Mouse (Mus musculus): ENCODE data around the gene Kcnj14. TPM values are rescaled to one million over a fixed set of nuclear protein-coding genes. Genes with fewer than 3 reads are reported as not detected.

Gene Kcnj14
- under 1 TPM; 0.55 to 0.70 TPM for total RNA-seq (2021)

- intact Hi-C loops (cut with DNase I), result no loop called here
- no peak for DNase-seq (ENCODE audit: low spot score)
Measured at GRCm38 (mm10) chr7:45824598-45824997, at the start of gene Kcnj14. Gene Kcnj14 (minus strand): TSS chr7:45824782.

- intact Hi-C loops (cut with DNase I), result loop anchor here (1.0 to 5.0 kb wide), 3 partner anchors 51 to 139 kb away; partner anchors contain the start of gene Ccdc114
- peak; percentile 46 for DNase-seq (ENCODE audit: low spot score)
Measured at GRCm38 (mm10) chr7:45873061-45873947, 48.7 kb upstream of the Kcnj14 start.

GRCm38 (mm10) chr7:45872624-45873023 is 48.0 kb upstream of the Kcnj14 start, which contains the start of gene Kdelr1:
Gene Kdelr1 (plus strand): TSS chr7:45872772.
- intact Hi-C loops (cut with DNase I), result loop anchor here (1.0 to 5.0 kb wide), 3 partner anchors 52 to 140 kb away; partner anchors contain the start of gene Ccdc114

DNA sequence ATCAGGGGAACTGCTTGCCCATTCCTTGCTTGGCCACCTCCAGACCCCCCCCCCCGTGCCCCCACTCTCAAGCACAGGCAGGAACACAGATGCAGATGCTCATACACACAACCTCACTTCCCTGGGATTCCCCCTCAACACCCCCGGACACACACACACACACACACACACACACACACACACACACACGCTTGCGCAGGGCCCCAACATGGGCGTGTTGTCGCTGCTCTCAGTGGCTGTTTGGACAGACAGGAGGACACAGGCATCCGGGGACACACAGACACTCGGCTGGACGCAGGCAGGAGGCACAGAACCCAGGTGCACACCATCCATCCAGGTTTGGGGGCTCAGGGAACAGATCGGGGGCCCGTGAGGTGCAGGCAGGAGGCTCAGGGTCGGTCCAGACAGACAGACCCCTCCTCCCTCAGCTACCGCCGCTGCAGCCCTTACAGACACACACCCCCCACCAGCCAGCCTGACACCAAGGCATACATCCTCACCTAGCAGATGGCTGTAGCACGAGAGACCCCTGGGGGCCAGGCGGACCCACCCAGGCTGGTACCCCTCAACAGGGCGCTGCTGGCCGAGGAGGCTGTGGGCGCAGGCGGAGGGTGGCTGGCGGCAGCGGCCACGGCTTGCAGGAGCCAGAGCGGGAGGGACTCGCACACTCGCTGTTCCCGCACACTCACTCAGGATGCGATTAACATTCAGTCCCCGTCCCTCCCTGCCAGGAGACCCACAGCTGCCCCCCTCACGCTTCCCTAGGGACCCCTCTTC is 45.9 kb upstream of the Kcnj14 start:
- intact Hi-C loops (cut with DNase I), result loop anchor here (5.0 kb wide), 1 partner anchor 142 kb away; no protein-coding TSS in a partner anchor
- no peak for DNase-seq (ENCODE audit: low spot score)

More at GRCm38 (mm10) chr7:45872624-45873023, 48.0 kb upstream of the Kcnj14 start, which contains the start of gene Kdelr1:
- DNase-seq (ENCODE audit: low spot score), result peak; percentile 79

DNA sequence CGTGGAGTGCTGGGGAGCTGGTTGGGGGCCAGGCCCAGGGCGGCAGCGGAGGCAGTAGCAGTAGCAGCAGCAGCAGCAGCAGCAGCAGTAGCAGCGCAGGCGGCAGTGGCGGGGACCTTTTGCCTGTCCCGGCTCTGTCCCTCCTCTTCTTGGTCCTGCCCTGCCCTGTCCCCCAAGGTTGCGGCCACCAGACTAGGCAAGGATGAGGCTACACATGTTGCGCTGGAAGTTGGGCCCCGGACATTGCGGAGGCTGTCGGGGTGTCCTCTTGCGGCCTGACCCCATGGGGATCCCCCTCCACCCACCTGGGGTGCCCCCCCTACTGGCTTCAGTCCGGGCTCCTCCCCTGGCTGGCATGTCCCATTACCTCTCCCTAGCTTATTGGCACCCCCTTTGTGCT is 45.2 kb upstream of the Kcnj14 start:
- DNase-seq (ENCODE audit: low spot score), result no peak
- intact Hi-C loops (cut with DNase I), result loop anchor here (5.0 kb wide), 1 partner anchor 143 kb away; no protein-coding TSS in a partner anchor

DNA sequence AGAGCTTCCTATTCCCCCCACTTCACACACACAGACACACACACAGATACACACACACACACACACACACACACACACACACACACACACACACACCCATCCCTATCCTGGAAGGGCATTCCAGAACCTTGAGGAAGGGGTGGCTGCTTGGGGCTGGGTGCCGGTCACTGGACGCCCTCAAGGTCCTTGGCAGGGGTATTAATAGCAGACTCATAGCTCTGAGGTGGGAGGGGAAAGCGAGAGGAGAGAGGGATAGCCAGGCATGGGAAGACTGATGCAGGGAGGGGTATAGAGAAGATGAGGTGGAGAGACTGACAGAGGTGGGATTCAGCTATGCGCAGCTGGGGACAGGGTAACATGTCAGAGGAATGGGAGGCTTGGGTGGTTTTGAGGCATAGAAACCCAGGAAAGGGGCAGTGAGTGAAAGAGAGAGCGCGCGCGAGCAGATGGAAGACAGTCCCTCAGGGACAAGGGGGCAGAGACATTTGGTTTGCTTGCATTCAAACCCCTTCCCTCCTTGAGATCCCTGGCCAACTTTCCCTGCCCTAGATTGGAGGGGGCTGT is 44.6 kb upstream of the Kcnj14 start:
- DNase-seq (ENCODE audit: low spot score), result no peak
- intact Hi-C loops (cut with DNase I), result no loop called here

DNA sequence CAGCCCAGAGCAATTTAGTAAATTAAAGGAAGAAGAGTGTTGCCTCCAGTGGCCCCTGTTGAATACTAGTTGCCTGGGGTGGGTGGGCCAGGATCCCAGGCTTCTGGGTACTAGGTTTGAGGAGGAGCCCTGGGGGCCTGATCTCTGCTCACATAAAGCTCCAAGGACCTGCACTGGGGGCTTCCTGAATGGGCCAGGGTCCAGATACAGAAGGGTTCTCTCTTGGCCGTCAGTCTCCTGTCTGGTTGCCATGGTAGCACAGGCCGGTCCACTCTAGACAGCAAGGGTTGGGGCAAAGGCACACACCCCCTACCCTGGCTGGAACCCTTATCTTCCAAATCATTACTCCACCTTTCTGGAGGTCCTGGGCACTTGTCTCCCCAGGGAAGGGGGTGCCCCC is 43.3 kb upstream of the Kcnj14 start:
- no peak for DNase-seq (ENCODE audit: low spot score)
- intact Hi-C loops (cut with DNase I), result no loop called here

DNA sequence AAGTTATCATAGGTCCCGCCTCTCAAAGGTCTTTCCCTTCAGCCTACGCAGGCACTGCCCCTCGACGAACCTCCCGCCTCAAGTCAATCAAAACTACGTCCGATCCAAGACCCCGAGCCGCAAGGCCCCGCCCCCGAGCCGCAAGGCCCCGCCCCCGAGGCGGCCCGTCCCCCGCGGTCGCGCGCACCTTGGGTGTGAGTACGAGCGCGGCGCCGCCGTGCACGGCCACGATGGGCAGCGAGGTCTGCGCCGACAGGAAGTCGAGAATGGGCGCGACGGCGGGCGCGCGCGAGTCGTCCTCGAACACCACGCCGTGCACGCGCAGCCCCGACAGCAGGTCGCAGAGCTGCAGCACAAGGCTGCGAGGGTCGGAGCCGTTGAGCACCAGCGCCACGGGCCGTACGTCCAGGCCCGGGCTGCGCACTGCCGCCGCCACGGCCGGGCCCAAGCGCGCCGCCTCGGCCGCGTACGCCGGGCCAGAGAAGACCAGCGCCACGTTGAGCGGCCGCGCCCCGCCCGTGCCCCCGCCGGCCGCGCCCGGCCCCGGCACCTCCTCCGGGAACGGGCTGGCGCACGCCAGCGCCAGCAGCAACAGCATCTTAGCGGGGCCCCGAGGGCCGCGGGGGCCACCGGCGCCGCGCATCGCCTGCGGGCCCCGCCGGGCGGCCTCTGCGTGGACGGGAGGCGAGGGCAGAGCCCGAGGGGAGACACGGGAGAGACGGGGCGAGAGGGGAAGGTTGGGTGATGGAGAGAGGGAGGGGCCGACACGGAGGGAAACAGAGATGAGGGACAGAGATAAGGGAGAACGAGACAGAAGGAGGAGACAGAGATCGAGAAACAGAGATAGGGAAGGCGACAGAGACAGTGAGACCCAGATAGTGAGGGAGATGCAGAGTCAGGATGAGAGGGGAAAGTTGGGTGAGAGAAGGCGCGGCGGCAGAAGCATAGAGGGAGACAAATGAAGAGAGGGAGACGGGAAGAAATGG is 41.6 kb upstream of the Kcnj14 start:
- intact Hi-C loops (cut with DNase I), result no loop called here

DNA sequence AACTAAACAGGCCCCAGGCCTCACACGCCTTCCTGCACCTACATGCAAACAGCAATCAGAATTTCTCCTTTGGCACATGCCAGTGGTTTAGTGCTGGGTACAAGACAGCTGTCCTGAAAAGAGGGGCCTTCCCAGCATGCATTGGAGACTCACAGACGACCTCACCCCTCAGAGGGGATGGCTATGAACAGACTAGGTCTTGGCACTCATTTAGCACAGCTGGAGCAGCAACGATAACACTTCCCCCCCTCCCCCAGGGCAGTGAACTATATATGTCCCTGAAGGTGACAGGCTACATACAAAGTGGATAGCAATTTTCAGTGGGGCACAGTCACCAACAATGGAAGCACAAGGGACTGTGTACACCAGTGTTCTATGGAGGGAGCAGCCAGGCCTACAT is 39.9 kb upstream of the Kcnj14 start:
- no peak for DNase-seq (ENCODE audit: low spot score)
- intact Hi-C loops (cut with DNase I), result no loop called here

More for the DNA sequence above, 41.6 kb upstream of the Kcnj14 start:
- peak; percentile 90 for DNase-seq (ENCODE audit: low spot score)

DNA sequence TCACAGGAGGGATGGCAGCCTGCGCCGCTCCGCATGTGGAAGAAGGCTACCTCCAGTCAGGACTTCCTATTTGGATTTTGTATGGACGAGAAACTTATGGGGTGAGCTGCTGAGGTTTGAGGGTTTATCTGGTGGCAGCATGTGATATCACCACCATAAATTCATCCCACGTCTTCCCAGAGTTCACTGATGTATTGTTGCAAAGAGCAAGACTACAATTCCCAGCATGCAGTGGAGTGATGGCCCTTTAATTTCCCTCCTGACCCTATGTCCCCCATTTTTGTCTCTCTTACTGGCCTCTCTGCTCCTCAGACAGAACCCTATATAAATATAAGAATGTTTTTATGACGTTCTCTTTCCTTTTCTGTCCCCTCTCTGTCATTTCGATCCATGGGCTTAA is 38.2 kb upstream of the Kcnj14 start:
- intact Hi-C loops (cut with DNase I), result no loop called here
- DNase-seq (ENCODE audit: low spot score), result no peak

DNA sequence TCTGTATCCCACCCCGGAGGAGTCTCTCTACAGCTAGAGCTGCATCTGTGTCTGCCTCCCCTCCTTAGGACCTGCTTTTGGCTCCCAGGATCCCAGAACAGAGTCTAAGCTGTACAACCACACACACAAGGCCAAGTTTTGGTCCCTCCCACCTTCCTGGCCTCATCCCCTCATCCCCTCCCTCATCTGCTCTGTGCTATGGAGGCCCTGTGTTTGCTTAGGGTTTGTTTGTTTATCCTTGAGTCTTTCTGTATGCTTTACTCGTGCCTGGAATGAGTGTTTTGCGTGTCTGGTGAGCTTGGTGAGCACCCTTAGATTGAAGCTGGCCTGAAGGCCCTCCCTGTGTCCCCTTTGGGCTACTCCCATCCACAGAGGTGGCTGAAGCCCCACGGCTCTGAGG is 34.4 kb upstream of the Kcnj14 start:
- no peak for DNase-seq (ENCODE audit: low spot score)
- intact Hi-C loops (cut with DNase I), result no loop called here

DNA sequence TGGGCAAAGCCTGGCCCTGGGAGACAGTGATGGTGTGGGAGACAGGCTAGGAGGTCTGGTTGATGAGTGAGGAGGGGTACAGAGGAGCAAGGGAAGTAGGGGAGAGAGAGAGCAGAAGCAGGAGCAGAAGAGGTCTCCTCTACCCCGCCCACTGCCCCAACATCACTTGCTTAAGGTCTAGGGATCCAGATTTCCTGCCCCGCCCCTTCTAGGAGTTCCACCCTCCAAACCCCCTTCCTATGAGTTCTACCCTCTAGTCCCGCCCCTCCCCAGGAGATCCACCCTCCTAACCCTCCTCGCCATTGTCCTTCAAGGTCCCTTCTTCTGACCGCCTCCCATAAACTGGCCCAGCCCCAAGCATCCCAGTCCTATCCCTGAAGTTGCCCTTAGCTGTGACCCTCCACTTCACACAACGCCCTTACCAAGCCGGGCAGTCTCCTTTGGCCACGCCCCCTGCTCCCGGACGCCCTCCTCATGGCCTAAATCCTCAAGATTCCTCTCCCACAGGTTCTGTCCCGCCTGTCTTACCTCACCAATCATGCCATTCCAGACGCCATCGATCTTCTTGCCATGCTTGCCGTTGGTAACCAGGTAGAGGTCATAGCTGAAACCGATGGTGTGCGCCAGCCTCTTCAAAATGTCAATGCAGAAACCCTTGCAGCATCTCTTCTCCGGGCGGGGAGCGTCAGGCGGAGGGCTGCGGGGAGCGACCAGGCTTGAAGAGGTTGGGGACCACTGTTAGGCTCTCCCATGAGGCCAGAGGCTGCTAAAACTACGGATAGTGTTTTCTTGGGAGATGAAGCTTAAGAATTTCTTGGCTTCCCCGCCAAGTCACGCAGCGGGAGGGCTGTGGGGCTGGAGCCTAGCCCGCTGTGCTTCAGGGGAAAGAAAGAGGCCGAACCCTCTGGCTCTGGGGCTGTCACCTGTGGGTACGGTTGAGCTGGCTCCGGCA is 32.6 kb upstream of the Kcnj14 start:
- no peak for DNase-seq (ENCODE audit: low spot score)
- intact Hi-C loops (cut with DNase I), result no loop called here

DNA sequence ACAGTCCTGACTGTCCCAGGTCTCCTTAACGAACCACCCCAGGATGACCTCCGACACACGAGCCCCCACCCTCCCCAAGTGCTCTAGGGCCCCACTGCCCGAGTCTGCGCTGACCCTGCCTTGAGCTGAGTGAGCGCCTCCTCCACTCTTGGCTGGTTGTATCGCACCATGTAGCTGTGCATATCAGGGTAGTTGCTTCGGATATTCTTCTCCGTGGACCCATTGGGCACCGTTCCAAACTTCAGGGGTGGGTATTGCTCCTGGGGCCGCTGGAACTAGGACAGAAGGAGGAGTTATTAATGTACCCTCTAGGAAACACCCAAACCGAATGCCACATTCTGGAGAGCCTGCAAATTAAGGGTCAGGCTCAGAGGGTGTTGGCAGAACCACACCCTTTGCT is 28.5 kb upstream of the Kcnj14 start:
- DNase-seq (ENCODE audit: low spot score), result no peak
- intact Hi-C loops (cut with DNase I), result no loop called here

DNA sequence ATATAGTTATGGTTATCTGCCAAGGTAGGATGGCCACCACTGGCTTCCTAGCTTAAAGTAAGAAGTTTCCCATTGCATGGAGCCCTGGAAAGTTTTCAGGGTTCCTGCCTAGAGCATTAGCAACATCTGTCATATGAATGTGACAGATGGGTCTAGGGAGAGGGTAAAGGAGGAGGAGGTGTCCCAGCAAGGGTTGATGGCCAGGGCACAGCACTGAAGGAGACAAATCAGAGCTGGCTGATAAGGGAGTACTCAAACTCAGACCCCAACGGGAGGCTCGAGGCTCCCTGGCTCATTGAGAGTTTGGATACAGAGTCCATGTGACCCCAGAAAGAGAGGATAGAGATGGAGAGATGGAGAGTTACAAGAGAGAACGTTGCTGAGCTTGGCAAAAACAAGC is 26.1 kb upstream of the Kcnj14 start:
- DNase-seq (ENCODE audit: low spot score), result no peak
- intact Hi-C loops (cut with DNase I), result no loop called here

GRCm38 (mm10) chr7:45848447-45849027 is 24.0 kb upstream of the Kcnj14 start:
- intact Hi-C loops (cut with DNase I), result no loop called here
- no peak for DNase-seq (ENCODE audit: low spot score)

DNA sequence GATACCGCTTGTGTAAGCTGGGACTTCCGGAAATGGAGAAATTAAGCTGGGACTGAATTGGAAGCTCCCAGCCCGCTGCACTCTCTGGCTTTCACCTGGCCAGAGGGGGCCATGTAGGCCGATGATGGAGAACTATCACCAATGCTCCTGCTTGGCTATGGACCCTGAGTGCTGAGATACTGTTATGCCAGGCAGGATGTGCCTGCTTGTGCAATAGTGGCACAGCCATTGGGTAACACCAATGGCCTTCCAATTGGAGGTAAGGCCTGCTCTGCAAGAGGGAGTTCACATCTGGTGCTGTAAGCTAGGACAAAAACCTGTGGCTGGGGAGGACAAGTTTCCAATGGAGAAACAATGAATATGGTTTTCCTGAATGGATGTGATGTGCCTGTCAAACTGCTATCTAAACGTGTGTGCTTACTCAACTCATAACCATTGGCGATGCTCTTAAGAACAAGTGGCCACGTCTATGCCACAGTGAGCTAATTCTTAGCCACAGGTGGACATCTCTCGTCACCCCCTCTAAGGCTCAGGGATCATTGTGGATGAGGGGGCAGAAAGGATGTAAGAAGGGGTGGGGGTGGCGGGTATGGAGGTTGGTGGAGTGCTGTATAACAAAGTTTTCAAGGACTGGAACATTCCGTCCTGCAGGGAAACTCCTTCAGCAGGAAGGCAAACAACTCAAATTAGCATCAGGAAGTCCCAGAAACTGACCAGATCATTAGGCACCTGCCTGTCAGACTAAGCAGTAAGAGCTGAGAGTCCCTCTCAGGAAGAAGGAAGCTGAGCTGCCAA is 18.6 kb upstream of the Kcnj14 start:
- no peak for DNase-seq (ENCODE audit: low spot score)

DNA sequence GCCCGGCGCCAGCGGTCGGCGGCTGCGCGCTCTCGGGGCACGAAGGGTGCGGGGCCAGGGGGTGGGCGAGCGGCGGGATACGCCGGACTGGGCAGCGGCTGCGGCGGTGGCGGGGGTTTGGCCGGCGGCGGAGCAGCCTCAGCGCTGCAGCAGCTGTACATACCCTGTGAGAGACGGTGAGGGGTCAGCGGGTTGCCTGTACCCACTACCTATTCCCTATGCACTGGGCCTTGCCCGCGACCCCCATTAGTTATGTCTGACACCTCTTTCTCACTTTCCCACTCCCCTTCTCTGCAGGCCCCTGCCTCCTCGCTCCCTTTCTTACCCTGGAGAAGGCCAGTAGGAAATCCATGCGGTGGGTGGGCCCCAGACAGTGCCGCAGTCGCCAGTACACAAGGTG is 9.3 kb upstream of the Kcnj14 start:
- intact Hi-C loops (cut with DNase I), result no loop called here
- DNase-seq (ENCODE audit: low spot score), result no peak

More for the DNA sequence above, 18.6 kb upstream of the Kcnj14 start:
- intact Hi-C loops (cut with DNase I), result no loop called here

Data from heart, postnatal 25 days (tissue).